Mouse (Mus musculus): ENCODE data around the gene Hbb-bs. TPM values are rescaled to one million over a fixed set of nuclear protein-coding genes. Genes with fewer than 3 reads are reported as not detected.

Hbb-bs gene
- 7,493 and 10,028 TPM in 2 replicates for polyA plus RNA-seq (2015; fragmentation: Nextera tagmentation; extraction: Ambion mirVana)

DNA sequence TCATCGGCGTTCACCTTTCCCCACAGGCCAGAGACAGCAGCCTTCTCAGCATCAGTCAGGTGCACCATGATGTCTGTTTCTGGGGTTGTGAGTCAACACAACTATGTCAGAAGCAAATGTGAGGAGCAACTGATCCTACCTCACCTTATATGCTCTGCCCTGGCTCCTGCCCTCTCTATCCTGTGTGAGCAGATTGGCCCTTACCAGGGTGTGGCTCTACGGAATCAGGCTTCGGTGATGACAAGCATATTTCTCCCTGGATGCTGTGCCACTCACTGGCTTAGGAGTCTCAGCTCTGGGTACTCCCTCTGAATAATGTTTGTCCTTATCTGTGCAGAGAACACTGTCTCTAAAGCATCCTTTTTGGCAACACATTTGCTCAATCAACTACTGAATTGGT lies at the start of gene Hbb-bs:
Hbb-bs (minus strand) TSS at position 289 of the 400 bp plus-strand sequence.
- H3K36me3 ChIP-seq: no peaks in the 10 kb centered on the region
- no peaks in the 10 kb centered on the region for H3K9me3 ChIP-seq (replicated peaks)
- H3K4me2 ChIP-seq (replicated peaks): no peak within 1 kb of the TSS
- no peaks in the 10 kb centered on the region for H3K27me3 ChIP-seq
- H3K27ac ChIP-seq (replicated peaks): no peak within 1 kb of the TSS
- no peaks in the 10 kb centered on the region for H3K4me1 ChIP-seq
- H3K9ac ChIP-seq: no peak within 1 kb of the TSS
- ATAC-seq (ENCODE audit: insufficient number of reproducible peaks, low FRiP score, low TSS enrichment, low read depth): no peak
- no peak within 1 kb of the TSS for H3K4me3 ChIP-seq (replicated peaks)
- 90% methylated on average over 4 of the region's 4 CpGs for WGBS

DNA sequence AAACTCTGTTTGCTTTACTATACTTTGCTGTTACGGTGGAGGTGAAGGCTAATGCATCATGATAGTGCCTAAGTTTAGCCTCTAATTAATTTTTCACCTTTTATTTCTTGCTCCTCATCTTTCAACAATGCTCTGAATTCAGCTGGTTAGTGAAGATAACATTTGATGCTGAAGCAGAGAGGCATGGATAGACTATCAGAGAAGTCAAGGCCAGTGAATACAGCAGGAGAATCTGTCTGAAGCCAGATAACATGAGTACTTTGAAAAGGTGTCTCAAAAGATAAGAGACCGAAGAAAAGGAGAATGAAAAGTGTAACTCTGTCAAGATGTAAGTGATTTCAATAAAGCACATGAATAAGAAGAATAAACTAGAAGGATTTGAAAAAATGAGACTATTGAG lies 49.2 kb upstream of the Hbb-bs start:
- Histone ChIP-seq H3K27me3 (no peaks in the 10 kb centered on the region), H3K27ac (replicated peaks) (no peak overlapping the region), H3K9me3 (replicated peaks) (no peaks in the 10 kb centered on the region), H3K4me1 (no peaks in the 10 kb centered on the region), H3K4me2 (replicated peaks) (no peak overlapping the region), H3K36me3 (no peaks in the 10 kb centered on the region), H3K4me3 (replicated peaks) (no peak overlapping the region), H3K9ac (no peak overlapping the region)
- WGBS: 90% methylated on average over 2 of the region's 2 CpGs
- ATAC-seq (ENCODE audit: insufficient number of reproducible peaks, low FRiP score, low TSS enrichment, low read depth): no peak

DNA sequence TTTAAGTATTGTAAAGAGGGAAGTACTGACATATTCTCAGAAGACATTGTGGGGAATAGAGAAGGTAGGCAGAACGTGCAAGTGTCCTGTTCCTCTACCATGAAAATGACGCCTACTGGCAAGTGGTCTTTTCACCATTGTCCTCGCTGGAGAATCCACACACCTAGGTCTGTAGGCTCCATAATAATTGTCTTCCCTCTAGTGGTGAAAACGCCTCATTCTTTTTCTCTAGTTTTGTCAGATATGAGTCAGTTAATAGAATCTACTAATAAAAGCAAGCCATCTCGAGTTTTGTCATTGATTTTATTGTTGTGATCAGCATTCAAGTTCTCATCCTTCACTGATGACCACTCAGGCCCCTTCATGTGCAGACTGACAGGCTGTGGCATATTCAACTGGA lies 46.6 kb upstream of the Hbb-bs start:
- Histone ChIP-seq H3K9ac (no peak overlapping the region), H3K4me3 (replicated peaks) (no peak overlapping the region), H3K27me3 (no peaks in the 10 kb centered on the region), H3K4me1 (no peaks in the 10 kb centered on the region), H3K36me3 (no peaks in the 10 kb centered on the region), H3K4me2 (replicated peaks) (no peak overlapping the region), H3K27ac (replicated peaks) (no peak overlapping the region), H3K9me3 (replicated peaks) (no peaks in the 10 kb centered on the region)
- WGBS: 41% methylated on average over 5 of the region's 5 CpGs
- no peak for ATAC-seq (ENCODE audit: insufficient number of reproducible peaks, low FRiP score, low TSS enrichment, low read depth)

DNA sequence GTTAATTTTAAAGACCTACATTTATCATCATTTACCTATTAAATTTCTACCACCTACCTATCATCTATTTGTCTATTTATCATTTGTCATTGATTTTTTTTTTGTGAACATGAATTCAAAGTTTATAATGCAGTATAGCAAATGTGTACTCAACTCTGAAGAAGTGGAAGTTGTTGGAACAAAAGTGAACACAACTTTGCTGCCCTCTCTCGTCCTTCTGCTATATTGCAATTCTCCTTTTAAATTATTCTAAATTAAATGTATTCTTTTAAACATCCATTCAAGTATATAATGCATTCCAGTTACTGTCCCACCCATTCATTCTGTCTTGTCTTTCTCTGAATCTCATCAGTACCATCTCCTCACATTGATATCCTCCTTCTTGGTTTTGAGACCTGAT lies 45.2 kb upstream of the Hbb-bs start:
- no peak overlapping the region for H3K9ac ChIP-seq
- no peak for ATAC-seq (ENCODE audit: insufficient number of reproducible peaks, low FRiP score, low TSS enrichment, low read depth)
- no peak overlapping the region for H3K4me3 ChIP-seq (replicated peaks)
- WGBS: 4% methylated on average over 1 of the region's 1 CpGs
- no peak overlapping the region for H3K27ac ChIP-seq (replicated peaks)
- H3K36me3 ChIP-seq: no peaks in the 10 kb centered on the region
- no peaks in the 10 kb centered on the region for H3K9me3 ChIP-seq (replicated peaks)
- no peaks in the 10 kb centered on the region for H3K4me1 ChIP-seq
- no peaks in the 10 kb centered on the region for H3K27me3 ChIP-seq
- no peak overlapping the region for H3K4me2 ChIP-seq (replicated peaks)

DNA sequence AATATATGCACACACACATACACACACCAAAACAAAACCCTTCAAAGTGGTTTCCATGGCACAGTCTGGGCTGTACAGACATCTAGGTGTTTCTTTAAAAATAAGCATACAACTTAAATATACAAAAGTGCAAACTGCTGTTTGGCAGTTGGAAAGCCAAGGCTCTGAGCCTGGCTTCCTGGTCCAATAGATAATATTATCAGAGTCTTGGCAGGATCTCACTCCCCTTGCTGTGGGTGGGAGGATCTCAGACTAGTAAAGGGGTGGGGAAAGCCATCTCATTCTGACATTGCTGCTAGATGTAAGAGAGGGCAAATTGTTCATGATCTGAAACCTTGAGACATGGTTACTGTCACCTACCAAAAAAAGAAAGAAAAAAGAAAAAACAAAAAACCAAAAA lies 42.8 kb upstream of the Hbb-bs start:
- Histone ChIP-seq H3K36me3 (no peaks in the 10 kb centered on the region), H3K27ac (replicated peaks) (no peak overlapping the region), H3K4me2 (replicated peaks) (no peak overlapping the region), H3K9me3 (replicated peaks) (no peaks in the 10 kb centered on the region), H3K4me1 (no peaks in the 10 kb centered on the region), H3K27me3 (no peaks in the 10 kb centered on the region), H3K4me3 (replicated peaks) (no peak overlapping the region), H3K9ac (no peak overlapping the region)
- ATAC-seq (ENCODE audit: insufficient number of reproducible peaks, low FRiP score, low TSS enrichment, low read depth): no peak

DNA sequence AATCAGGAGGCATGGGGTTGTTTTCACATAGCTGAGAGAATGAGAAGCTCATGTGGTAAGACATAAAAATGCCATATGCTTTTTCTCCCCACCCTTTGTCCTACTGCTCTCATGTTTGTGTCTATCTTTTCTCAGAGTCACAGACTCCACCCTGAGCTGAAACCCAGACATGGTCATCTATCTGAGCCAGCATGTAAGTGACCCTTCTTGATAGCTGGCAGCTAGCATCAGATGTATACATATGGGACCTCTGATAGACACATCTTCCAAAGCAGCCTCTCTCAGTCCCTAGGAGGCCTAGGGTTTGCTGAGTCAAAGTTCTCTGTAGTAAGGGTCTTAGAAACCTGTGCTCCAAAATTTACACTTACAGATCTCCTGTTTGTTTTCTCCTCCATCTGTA lies 37.8 kb upstream of the Hbb-bs start:
- H3K4me1 ChIP-seq: no peaks in the 10 kb centered on the region
- H3K9me3 ChIP-seq (replicated peaks): no peaks in the 10 kb centered on the region
- H3K4me2 ChIP-seq (replicated peaks): no peak overlapping the region
- no peak overlapping the region for H3K4me3 ChIP-seq (replicated peaks)
- no peak overlapping the region for H3K9ac ChIP-seq
- H3K27ac ChIP-seq (replicated peaks): no peak overlapping the region
- no peak for ATAC-seq (ENCODE audit: insufficient number of reproducible peaks, low FRiP score, low TSS enrichment, low read depth)
- no peaks in the 10 kb centered on the region for H3K27me3 ChIP-seq
- H3K36me3 ChIP-seq: no peaks in the 10 kb centered on the region

DNA sequence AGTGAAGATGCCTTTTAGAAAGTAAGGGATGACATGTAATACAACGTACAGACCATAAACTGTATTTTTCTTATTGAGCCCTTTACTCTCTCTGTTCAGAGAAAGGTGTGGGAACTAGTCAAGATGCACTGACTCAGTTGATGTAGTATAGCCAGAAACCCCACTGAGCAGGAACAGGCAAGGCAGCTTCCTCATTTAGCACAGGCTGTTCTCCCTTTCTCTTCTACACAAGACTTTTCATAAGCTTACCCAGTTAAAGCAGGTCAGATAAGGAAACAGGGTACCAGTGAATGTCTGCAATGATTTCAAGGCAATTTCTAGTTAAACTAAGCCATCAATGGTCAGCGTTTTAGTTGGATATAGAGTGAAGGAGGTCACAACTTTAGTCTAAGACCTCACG lies 33.6 kb upstream of the Hbb-bs start:
- Histone ChIP-seq H3K4me3 (replicated peaks) (no peak overlapping the region), H3K4me1 (no peaks in the 10 kb centered on the region), H3K9me3 (replicated peaks) (no peaks in the 10 kb centered on the region), H3K9ac (no peak overlapping the region), H3K4me2 (replicated peaks) (no peak overlapping the region), H3K27ac (replicated peaks) (no peak overlapping the region), H3K27me3 (no peaks in the 10 kb centered on the region), H3K36me3 (no peaks in the 10 kb centered on the region)
- ATAC-seq (ENCODE audit: insufficient number of reproducible peaks, low FRiP score, low TSS enrichment, low read depth): no peak
- WGBS: 84% methylated on average over 3 of the region's 3 CpGs

DNA sequence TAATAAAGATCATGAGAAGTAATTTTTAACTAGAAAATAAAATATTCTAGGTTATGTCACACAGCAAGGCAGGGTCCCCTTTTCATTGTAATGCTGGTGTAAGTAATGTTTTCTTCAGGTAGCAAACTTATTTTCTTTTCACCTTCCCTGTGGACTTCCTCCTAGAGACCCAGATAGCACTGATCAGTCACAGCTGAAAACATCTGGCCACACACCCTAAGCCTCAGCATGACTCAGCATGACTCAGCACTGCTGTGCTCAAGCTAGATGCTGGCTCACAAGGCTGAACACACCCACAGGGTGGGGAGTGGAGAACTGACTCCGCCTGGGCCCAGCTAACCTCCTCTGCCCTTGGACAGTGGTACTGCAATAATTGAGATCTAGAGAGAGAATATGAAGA lies 33.0 kb upstream of the Hbb-bs start:
- Histone ChIP-seq H3K4me3 (replicated peaks) (no peak overlapping the region), H3K36me3 (no peaks in the 10 kb centered on the region), H3K27ac (replicated peaks) (no peak overlapping the region), H3K4me1 (no peaks in the 10 kb centered on the region), H3K4me2 (replicated peaks) (no peak overlapping the region), H3K9me3 (replicated peaks) (no peaks in the 10 kb centered on the region), H3K9ac (no peak overlapping the region), H3K27me3 (no peaks in the 10 kb centered on the region)
- no peak for ATAC-seq (ENCODE audit: insufficient number of reproducible peaks, low FRiP score, low TSS enrichment, low read depth)
- WGBS: 49% methylated on average over 1 of the region's 1 CpGs

DNA sequence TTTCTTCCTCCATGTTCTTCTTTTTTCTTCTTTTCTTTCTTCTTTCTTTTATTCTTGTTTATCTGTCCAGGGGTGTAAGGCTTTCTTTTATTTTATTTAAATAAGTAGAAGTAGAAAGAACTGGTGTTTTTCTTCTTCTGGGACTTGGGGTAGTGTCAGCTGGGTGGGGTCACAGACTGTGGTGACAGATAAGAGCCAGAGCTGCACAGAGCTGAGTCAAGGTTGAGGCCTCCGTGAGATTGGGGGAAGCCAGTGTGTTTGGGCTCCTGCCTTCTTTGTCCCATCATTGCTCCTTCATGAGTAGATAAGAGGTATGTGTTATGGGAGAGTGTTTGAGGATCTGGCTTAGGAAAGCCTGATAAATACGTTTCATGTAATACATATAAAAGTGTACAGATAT lies 31.2 kb upstream of the Hbb-bs start:
- Histone ChIP-seq H3K27me3 (no peaks in the 10 kb centered on the region), H3K4me1 (no peaks in the 10 kb centered on the region), H3K4me3 (replicated peaks) (no peak overlapping the region), H3K4me2 (replicated peaks) (no peak overlapping the region), H3K9ac (no peak overlapping the region), H3K27ac (replicated peaks) (no peak overlapping the region), H3K9me3 (replicated peaks) (no peaks in the 10 kb centered on the region), H3K36me3 (no peaks in the 10 kb centered on the region)
- no peak for ATAC-seq (ENCODE audit: insufficient number of reproducible peaks, low FRiP score, low TSS enrichment, low read depth)
- 54% methylated on average over 2 of the region's 2 CpGs for WGBS

DNA sequence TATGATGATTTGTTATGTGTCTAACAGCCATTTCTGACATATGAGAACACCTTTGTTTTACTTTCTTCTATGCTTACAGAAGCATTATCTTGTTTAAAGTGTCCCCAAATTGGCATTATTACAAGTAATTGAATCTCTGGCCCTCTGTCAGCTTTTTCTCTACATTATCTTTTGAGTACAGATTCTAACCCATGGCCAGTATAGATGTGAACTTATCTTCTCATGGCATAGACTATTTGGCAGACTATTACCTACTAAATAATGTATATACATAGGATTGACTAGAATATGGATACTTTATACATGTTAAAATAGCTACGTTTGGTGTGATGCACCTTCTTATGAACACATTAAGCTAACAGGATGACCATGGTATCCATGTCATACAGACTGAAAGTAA lies 26.8 kb upstream of the Hbb-bs start:
- Histone ChIP-seq H3K27me3 (no peaks in the 10 kb centered on the region), H3K36me3 (no peaks in the 10 kb centered on the region), H3K27ac (replicated peaks) (no peak overlapping the region), H3K4me3 (replicated peaks) (no peak overlapping the region), H3K9me3 (replicated peaks) (no peaks in the 10 kb centered on the region), H3K4me1 (no peaks in the 10 kb centered on the region), H3K9ac (no peak overlapping the region), H3K4me2 (replicated peaks) (no peak overlapping the region)
- WGBS: 58% methylated on average over 1 of the region's 1 CpGs
- ATAC-seq (ENCODE audit: insufficient number of reproducible peaks, low FRiP score, low TSS enrichment, low read depth): no peak

DNA sequence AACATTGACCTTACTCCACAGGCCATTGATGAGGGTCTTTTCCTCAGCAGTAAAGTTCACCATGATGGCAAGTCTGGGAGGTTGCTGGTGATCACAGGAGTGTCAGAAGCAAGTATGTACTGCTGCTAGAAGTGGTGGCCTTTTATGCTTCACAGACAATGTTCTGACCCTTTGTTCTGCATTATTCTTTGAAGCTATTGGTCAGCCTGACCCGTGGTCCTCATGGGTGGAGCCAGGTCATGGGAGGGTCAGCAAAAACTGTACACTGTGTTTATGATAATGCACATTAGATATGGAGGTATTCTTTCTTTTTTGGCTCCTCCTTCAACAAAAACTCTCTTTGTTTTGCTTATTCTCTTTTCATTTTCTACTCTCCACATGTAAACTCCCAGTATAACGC lies 25.2 kb upstream of the Hbb-bs start, which contains the start of gene Hbb-y:
Hbb-y (minus strand) TSS at position 127 of the 400 bp plus-strand sequence.
- no peaks in the 10 kb centered on the region for H3K4me1 ChIP-seq
- H3K27ac ChIP-seq (replicated peaks): no peak within 1 kb of the TSS
- H3K9ac ChIP-seq: no peak within 1 kb of the TSS
- no peak within 1 kb of the TSS for H3K4me3 ChIP-seq (replicated peaks)
- no peak for ATAC-seq (ENCODE audit: insufficient number of reproducible peaks, low FRiP score, low TSS enrichment, low read depth)
- no peaks in the 10 kb centered on the region for H3K27me3 ChIP-seq
- WGBS: 59% methylated on average over 2 of the region's 2 CpGs
- no peak within 1 kb of the TSS for H3K4me2 ChIP-seq (replicated peaks)
- H3K9me3 ChIP-seq (replicated peaks): no peaks in the 10 kb centered on the region
- no peaks in the 10 kb centered on the region for H3K36me3 ChIP-seq

DNA sequence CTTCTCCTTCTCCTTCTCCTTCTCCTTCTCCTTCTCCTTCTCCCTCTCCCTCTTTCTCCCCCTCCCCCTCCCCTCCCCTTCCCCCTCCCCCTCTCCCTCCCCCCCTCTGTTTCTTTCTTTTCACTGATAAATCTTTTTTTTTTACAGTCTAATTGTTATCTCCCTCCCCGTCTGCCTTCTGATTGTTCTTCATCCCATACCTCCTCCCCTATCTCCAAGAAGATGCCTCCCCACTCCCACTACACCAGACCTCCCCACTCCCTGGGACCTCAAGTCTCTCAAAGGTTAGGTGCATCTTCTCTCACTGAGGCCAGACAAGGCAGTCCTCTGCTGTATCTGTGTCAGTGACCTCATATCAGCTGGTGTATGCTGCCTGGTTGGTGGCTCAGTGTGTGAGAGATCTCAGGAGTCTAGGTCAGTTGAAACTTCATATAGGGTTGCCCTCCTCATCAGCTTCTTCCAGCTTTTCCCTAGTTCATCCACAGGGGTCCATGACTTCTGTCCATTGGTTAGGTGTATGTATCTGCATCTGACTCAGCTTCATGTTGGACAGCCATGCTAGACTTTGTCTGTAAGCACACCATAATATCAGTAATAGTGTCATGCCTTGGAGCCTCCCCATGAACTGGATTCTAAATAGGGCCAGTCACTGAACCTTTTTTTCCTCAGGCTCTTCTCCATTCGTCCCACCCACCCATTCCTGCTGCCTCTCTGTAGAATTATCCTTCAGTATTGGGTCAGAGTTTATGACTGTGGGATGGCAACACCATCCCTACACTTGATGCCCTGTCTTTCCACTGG lies 16.8 kb upstream of the Hbb-bs start:
- H3K36me3 ChIP-seq: no peaks in the 10 kb centered on the region
- H3K27me3 ChIP-seq: no peaks in the 10 kb centered on the region
- H3K4me1 ChIP-seq: no peaks in the 10 kb centered on the region
- H3K27ac ChIP-seq (replicated peaks): no peak overlapping the region
- WGBS: 45% methylated on average over 2 of the region's 2 CpGs
- no peak overlapping the region for H3K9ac ChIP-seq
- H3K9me3 ChIP-seq (replicated peaks): no peaks in the 10 kb centered on the region
- no peak overlapping the region for H3K4me3 ChIP-seq (replicated peaks)
- ATAC-seq (ENCODE audit: insufficient number of reproducible peaks, low FRiP score, low TSS enrichment, low read depth): no peak
- no peak overlapping the region for H3K4me2 ChIP-seq (replicated peaks)
